15 mouse cellular contexts compared by ENCODE assay signal in the genomic region with DNA sequence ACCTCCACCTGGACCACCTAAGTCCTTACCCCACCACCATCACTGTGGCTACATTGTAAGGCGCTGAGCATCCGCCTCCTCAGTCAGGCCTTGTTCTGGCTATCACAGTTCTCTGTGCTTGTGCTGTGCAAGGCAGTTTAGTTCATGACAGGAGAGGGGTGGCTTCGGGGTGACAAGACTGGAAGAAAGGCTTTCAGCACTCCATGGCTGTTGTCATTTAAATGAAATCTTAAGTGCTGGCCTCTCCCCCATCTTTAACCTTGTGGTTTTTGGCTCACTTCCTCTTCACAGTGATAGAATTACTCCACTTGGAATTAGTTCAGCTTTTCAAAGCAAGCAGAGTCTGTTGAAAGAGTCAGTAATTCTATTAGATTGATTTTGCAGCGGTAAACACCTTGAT. TPM values are rescaled to one million over a fixed set of nuclear protein-coding genes. Genes with fewer than 3 reads are reported as not detected.
DNase-seq lines count a peak whose midpoint lies in the region; ATAC-seq lines count a peak whose summit lies in the region.
"Had no signal": no experiment of that assay in that cellular context is flagged by ENCODE, and none has a peak within 500 bp of the region (broad histone marks: within the 10 kb centered on the region; RNA-seq: fewer than 3 reads in every experiment).

No protein-coding gene starts in this region.

- ATAC-seq in hindbrain, embryonic 12.5 days (ENCODE audit: low FRiP score), result 0 out of 2 replicates have a peak, but pooled peaks have one; percentile 29
- ATAC-seq in hindbrain, embryonic 13.5 days (ENCODE audit: low FRiP score), result no peak
- 0 out of 2 replicates have a peak, but pooled peaks have one; percentile 27 for ATAC-seq in neural tube, embryonic 12.5 days (ENCODE audit: low FRiP score, low read depth)
- ATAC-seq in neural tube, embryonic 15.5 days (ENCODE audit: low FRiP score), result no peak
- ATAC-seq in monocyte, adult 5-6 weeks (replicated peaks; ENCODE audit: insufficient number of reproducible peaks, low FRiP score, low TSS enrichment, poor library complexity, severe bottlenecking), result peak; percentile 52; the same call in 1 of the 2 replicates
- ATAC-seq: intestine, embryonic 15.5 days had no signal

- H3K36me3 ChIP-seq in hindbrain, embryonic 12.5 days, result peaks cover 11% of the 10 kb centered on the region
- H3K36me3 ChIP-seq in hindbrain, embryonic 13.5 days, result peaks cover 11% of the 10 kb centered on the region
- peaks cover 8% of the 10 kb centered on the region; the same call in 1 of the 2 replicates for H3K36me3 ChIP-seq in neural tube, embryonic 12.5 days
- H3K36me3 ChIP-seq in neural tube, embryonic 15.5 days, result 0 out of 2 replicates have a peak, but pooled peaks cover 2% of the 10 kb centered on the region
- H3K36me3 ChIP-seq: intestine, embryonic 15.5 days had no signal

- no peak overlapping the region for H3K27ac ChIP-seq in hindbrain, embryonic 12.5 days
- no peak overlapping the region for H3K27ac ChIP-seq in hindbrain, embryonic 13.5 days
- no peak overlapping the region for H3K27ac ChIP-seq in neural tube, embryonic 12.5 days
- H3K27ac ChIP-seq in neural tube, embryonic 15.5 days (replicated peaks), result no peak overlapping the region
- H3K27ac ChIP-seq: embryonic facial prominence, embryonic 12.5 days; heart, adult 2 months; intestine, embryonic 15.5 days; liver, embryonic 14.5 days had no signal

- no peaks in the 10 kb centered on the region for H3K4me1 ChIP-seq in hindbrain, embryonic 12.5 days
- H3K4me1 ChIP-seq in hindbrain, embryonic 13.5 days (replicated peaks), result peaks cover 5% of the 10 kb centered on the region
- H3K4me1 ChIP-seq in neural tube, embryonic 12.5 days, result peaks cover 4% of the 10 kb centered on the region; the same call in 1 of the 2 replicates
- peaks cover 4% of the 10 kb centered on the region; the same call in 1 of the 2 replicates for H3K4me1 ChIP-seq in neural tube, embryonic 15.5 days
- H3K4me1 ChIP-seq: embryonic facial prominence, embryonic 12.5 days had no signal

- no peaks in the 10 kb centered on the region for H3K9me3 ChIP-seq in hindbrain, embryonic 12.5 days (replicated peaks)
- H3K9me3 ChIP-seq in hindbrain, embryonic 13.5 days, result no peaks in the 10 kb centered on the region
- H3K9me3 ChIP-seq in neural tube, embryonic 12.5 days, result no peaks in the 10 kb centered on the region
- no peaks in the 10 kb centered on the region for H3K9me3 ChIP-seq in neural tube, embryonic 15.5 days (replicated peaks)
- H3K9me3 ChIP-seq: intestine, embryonic 15.5 days had no signal

- H3K27me3 ChIP-seq in hindbrain, embryonic 12.5 days, result no peaks in the 10 kb centered on the region
- H3K27me3 ChIP-seq in hindbrain, embryonic 13.5 days, result no peaks in the 10 kb centered on the region
- H3K27me3 ChIP-seq in neural tube, embryonic 12.5 days (replicated peaks), result no peaks in the 10 kb centered on the region
- H3K27me3 ChIP-seq in neural tube, embryonic 15.5 days (replicated peaks), result no peaks in the 10 kb centered on the region
- H3K27me3 ChIP-seq: embryonic facial prominence, embryonic 12.5 days; intestine, embryonic 15.5 days had no signal

- H3K4me2 ChIP-seq in hindbrain, embryonic 12.5 days (replicated peaks), result no peak overlapping the region
- H3K4me2 ChIP-seq in hindbrain, embryonic 13.5 days, result no peak overlapping the region
- H3K4me2 ChIP-seq in neural tube, embryonic 12.5 days (replicated peaks), result no peak overlapping the region
- no peak overlapping the region for H3K4me2 ChIP-seq in neural tube, embryonic 15.5 days
- H3K4me2 ChIP-seq: embryonic facial prominence, embryonic 12.5 days; intestine, embryonic 15.5 days had no signal

- no peak overlapping the region for H3K4me3 ChIP-seq in hindbrain, embryonic 12.5 days
- H3K4me3 ChIP-seq in hindbrain, embryonic 13.5 days, result no peak overlapping the region
- H3K4me3 ChIP-seq in neural tube, embryonic 12.5 days, result no peak overlapping the region
- no peak overlapping the region for H3K4me3 ChIP-seq in neural tube, embryonic 15.5 days (replicated peaks)
- H3K4me3 ChIP-seq: embryonic facial prominence, embryonic 12.5 days; heart, adult 2 months; intestine, embryonic 15.5 days had no signal

- H3K9ac ChIP-seq in hindbrain, embryonic 12.5 days, result no peak overlapping the region
- no peak overlapping the region for H3K9ac ChIP-seq in hindbrain, embryonic 13.5 days
- H3K9ac ChIP-seq in neural tube, embryonic 12.5 days, result no peak overlapping the region
- H3K9ac ChIP-seq in neural tube, embryonic 15.5 days (replicated peaks), result no peak overlapping the region
- H3K9ac ChIP-seq: embryonic facial prominence, embryonic 12.5 days; intestine, embryonic 15.5 days; liver, embryonic 14.5 days had no signal

- peak; percentile 48 for DNase-seq in adipocyte (ENCODE audit: low spot score)
- DNase-seq in c-Kit-positive CD71-positive TER-119-positive erythroid progenitor cells, embryonic 14.5 days (ENCODE audit: low spot score), result no peak
- no peak for DNase-seq in left cerebral cortex, adult 9 months (ENCODE audit: low spot score in 2 of 2)
- DNase-seq: cerebellum, adult 8-10 months; heart, adult 2 months; heart, postnatal 14 days; lung, postnatal 36 days had no signal

- WGBS in hindbrain, embryonic 12.5 days, result 91% methylated on average over 4 of the region's 4 CpGs
- 80% methylated on average over 4 of the region's 4 CpGs for WGBS in hindbrain, embryonic 13.5 days
- WGBS in neural tube, embryonic 12.5 days, result 83% methylated on average over 4 of the region's 4 CpGs
- 69% methylated on average over 4 of the region's 4 CpGs for WGBS in neural tube, embryonic 15.5 days

RNA-seq across cellular contexts. Expression of a gene that starts 41.5 kb away (rescaled TPM):
- polyA plus RNA-seq in hindbrain, embryonic 12.5 days (2016; fragmentation: Nextera tagmentation; extraction: Ambion mirVana), result 33.1 and 39.2 TPM in 2 replicates
- polyA plus RNA-seq in hindbrain, embryonic 13.5 days (2015; fragmentation: Nextera tagmentation; extraction: Ambion mirVana), result 29.4 and 32.2 TPM in 2 replicates
- 31.4 and 33.4 TPM in 2 replicates for polyA plus RNA-seq in neural tube, embryonic 12.5 days (2016; fragmentation: Nextera tagmentation; extraction: Ambion mirVana)
- polyA plus RNA-seq in neural tube, embryonic 15.5 days (2015; fragmentation: Nextera tagmentation; extraction: Ambion mirVana), result 41.6 and 43.7 TPM in 2 replicates
- total RNA-seq in monocyte, adult 5-6 weeks (2017), result 4.9 to 14.4 TPM (median 6.5 TPM) in 3 replicates

Comparison
In these comparisons a context has a peak if more than half of its experiments do, and no peak if none do; other contexts are left out.
1. ATAC-seq: peak in hindbrain, embryonic 12.5 days (single experiment), neural tube, embryonic 12.5 days (single experiment) and monocyte, adult 5-6 weeks (single experiment); none in hindbrain, embryonic 13.5 days (single experiment) and neural tube, embryonic 15.5 days (single experiment).